In the genomic region with DNA sequence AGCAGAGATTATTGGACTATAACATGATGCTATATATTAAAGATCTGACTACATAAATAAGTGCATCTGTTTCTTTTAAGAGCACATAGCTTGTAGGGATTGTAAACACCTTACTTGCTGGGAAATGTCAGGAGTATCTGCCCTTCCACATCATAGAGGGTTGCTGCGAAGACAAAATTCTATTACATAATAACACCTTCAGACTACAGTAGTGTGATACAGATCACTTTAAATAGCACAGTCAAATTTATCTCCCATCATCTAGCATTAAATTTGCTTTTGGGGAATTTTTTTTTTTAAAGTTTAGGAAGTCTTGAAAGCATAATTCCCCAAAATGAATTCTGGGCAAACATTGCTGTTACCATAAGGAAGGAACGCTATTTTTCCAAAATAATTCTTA, we compare ENCODE assay signal across 30 mouse cellular contexts. TPM values are rescaled to one million over a fixed set of nuclear protein-coding genes. Genes with fewer than 3 reads are reported as not detected.
"Had no signal": no experiment of that assay in that cellular context is flagged by ENCODE, and none has a peak within 500 bp of the region (broad histone marks: within the 10 kb centered on the region; RNA-seq: fewer than 3 reads in every experiment).

No protein-coding gene starts in this region.

- H3K4me3 ChIP-seq: embryonic facial prominence, embryonic 10.5 days; embryonic facial prominence, embryonic 12.5 days; embryonic facial prominence, embryonic 13.5 days; embryonic facial prominence, embryonic 15.5 days; erythroblast, embryonic 14.5 days; forebrain, embryonic 10.5 days; forebrain, embryonic 12.5 days; forebrain, embryonic 13.5 days; forebrain, embryonic 15.5 days; gastrocnemius, adult 2 months; heart, adult 2 months had no signal

- ATAC-seq: forebrain, embryonic 13.5 days; forebrain, embryonic 14.5 days; forebrain, embryonic 15.5 days; forebrain, embryonic 16.5 days; forebrain, postnatal 0 days had no signal

- H3K27ac ChIP-seq: embryonic facial prominence, embryonic 10.5 days; embryonic facial prominence, embryonic 12.5 days; embryonic facial prominence, embryonic 13.5 days; embryonic facial prominence, embryonic 15.5 days; forebrain, embryonic 10.5 days; forebrain, embryonic 12.5 days; forebrain, embryonic 13.5 days; forebrain, embryonic 15.5 days; gastrocnemius, adult 2 months; heart, adult 2 months had no signal

- DNase-seq: cerebellum, adult 8-10 months; cerebellum, adult 9-10 months; cerebellum, adult 9-11 months; cerebellum, postnatal 10 days; cerebellum, postnatal 14 days; cerebellum, postnatal 25 days; cerebellum, postnatal 36 days; embryo, embryonic 11 days; forebrain, postnatal 0 days; gastrocnemius, adult 2 months; gastrocnemius, postnatal 10 days; gastrocnemius, postnatal 14 days; gastrocnemius, postnatal 25 days; gastrocnemius, postnatal 36 days; heart, adult 11 months; heart, adult 18-20 months; heart, adult 2 months had no signal

RNA-seq across cellular contexts. Expression of a gene that starts 25.9 kb away (rescaled TPM):
- total RNA-seq: common myeloid progenitor, adult 5-6 weeks; granulocyte monocyte progenitor cell, adult 5-6 weeks; heart, adult 18-20 months; heart, adult 2 months had no signal

RNA-seq across cellular contexts. Expression of a gene that starts 41.8 kb away (rescaled TPM):
- total RNA-seq: common myeloid progenitor, adult 5-6 weeks; granulocyte monocyte progenitor cell, adult 5-6 weeks had no signal
